Mouse (Mus musculus) kidney, adult 9 months (tissue): ENCODE data around the gene Syne3.

Experiments used
- DNase-seq: peaks from one replicate; pipeline ENCODE4 v3.0.0; 2022

The Syne3 gene

GRCm38 (mm10) chr12:104917927-104918326, 91.7 kb downstream of the Syne3 start:
- no peak for DNase-seq

DNA sequence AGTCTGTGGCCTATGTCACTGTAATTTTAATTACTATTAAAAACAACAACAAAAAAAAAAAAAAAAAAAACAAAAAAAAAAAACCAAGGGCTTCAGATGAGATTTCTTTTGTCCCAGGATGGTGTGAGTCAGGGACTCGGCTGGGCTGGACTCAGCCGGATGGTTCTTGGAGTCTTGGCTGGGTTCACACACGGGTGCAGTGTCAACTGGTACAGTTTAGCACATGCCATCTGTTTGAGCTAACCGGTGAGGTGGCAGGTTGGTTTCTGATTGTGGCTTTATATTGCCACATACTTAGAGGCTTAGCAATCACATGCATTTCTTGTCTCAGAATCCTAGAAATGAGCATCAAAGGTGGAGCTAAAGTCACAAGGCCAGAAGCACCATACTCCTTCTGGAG, 92.3 kb downstream of the Syne3 start:
- no peak for DNase-seq

- no peak for DNase-seq
Observed at GRCm38 (mm10) chr12:104916776-104917175, 92.8 kb downstream of the Syne3 start.

- DNase-seq, result no peak
Observed at GRCm38 (mm10) chr12:104915681-104916080, 93.9 kb downstream of the Syne3 start.

DNA sequence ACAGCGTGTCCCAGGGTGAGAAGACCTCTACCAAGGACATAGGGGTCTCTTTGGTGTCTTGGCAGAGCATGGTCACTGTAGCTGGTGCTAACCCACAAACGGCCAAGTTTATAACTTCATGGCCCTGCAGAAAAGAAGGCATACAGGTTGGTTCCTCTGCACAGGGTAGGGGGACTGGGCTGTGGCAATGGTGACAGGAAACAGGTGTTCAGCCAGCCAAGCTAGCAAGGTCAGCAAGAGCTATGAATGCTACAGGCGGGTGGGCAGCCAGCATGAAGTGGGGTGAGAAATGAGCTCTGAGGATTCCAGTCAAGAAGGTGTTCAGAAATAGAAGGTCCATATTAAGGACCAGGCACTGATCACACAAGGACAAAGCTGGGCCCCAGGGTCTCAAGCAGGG, 96.6 kb downstream of the Syne3 start:
- DNase-seq, result no peak

DNA sequence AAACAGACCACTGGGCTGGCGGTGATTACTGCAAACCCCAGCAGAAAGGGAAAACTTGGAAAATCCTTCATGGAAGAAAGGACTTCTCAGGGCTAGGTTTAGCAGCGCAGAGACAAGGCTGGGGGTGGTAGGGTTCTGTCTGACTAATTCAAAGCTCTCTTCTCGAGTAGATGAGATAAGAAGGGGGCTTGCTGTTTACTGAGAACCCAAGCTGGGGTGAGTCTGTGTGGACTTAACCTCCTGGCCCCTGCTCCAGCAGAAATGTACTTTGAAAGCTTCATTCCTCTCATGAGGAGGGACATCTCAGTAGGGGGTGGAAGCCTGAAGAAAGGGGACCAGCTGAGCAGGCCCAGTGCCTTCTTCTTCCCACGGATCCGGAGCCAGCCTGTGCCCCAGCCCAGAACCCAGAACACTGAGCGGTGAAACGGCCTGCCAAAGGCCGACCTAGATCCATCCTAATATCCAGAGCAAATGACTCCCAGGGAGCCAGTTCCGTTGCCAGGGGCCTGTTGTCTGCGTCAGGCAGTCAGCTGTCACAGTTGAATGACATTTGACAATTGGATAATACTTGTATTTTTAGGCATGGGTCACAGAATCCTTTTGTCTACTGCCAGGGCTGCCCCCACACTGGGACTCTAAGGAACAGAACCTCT, 97.2 kb downstream of the Syne3 start:
- peak; percentile 31 for DNase-seq

DNA sequence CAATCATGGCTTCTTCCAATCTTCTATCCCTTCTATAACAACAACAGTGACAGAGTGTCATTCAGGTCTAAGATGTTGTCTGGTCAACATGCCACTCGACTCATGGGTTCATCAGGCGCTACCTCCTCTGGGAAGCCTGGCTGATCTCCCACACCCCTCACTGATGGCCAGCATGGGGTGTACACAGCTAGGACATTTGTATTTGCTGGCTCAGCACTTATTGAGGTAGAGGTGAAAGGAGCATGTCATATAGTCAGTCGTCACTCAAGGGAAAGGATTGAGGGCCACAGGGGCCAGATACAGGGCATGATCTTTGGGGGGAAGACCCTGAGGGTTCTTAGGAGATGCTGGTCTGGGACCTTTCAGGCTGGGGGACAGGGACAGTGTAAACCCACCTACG, 99.9 kb downstream of the Syne3 start:
- DNase-seq, result no peak

DNA sequence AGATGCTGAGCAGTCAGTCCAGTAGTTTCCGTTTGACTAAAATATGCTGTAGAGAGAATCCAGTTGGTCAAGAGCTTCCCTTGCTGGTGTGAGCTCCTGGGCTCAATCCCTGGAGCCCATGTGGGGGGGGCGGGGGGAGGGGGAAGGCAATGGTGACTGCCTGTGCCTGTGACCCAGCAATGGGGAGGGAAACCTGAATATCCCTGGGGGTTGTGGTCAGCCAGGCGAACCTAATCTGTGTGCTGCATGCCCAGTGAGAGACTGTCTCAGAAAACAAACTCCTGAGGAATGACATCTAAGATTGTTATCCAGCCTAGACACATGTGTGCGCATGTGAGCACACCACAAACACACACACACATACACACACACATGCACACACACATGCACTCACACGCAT, 100.6 kb downstream of the Syne3 start:
- no peak for DNase-seq

DNA sequence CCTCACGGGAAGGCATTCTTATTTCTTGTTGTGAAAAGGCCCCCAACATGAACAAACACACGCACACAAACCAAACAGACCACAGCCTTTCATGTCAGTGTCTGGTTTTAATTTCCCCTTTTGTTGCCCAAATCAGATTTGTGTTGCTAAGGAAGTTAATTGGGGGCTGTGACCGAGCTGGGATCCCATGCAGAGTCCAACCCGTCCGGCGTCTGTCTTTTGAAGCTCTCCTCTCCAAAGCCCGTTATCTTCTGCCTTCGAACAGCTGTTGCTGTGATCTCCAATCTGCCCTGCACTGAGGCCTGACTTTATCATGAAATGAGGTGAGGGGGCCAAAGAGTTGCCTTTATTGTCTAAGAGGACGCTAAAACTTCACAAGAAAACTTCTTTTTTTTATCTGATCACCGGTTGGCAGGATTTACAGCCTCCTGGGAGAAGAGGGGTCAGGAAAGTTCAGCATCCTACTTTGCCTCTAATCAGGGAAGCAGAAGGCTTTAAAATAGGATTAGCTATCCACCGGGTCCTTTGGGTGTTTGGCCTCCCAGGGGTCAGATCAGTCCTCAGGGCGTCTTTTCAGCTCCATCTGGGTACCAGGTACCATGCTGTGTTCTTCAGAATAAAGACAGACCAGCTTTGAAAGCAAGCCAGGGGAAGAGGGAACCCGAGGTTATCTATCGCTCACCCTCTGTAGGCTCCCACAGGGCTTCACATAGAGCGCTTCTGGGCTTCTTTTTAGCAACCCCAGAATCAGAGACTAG, 101.4 kb downstream of the Syne3 start:
- DNase-seq, result no peak

DNA sequence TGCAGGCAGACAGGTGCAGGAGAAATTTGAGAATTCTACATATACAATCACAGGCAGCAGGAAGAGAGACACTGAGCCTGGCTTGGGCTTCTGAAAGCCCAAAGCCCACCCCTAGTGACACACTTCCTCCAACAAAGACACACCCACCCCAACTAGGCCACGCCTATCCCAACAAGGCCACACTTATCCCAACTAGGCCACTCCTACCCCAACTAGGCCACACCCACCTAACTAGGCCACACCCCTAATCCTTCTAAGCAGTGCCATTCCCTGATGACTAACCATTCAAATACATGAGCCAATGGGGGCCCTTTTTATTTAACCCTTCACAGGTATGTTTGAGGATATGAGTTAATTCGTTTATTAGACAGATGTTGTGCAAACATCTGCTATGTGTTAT, 102.5 kb downstream of the Syne3 start:
- no peak for DNase-seq

GRCm38 (mm10) chr12:104904138-104904537, 105.5 kb downstream of the Syne3 start:
- peak; percentile 39 for DNase-seq

- no peak for DNase-seq
Observed at GRCm38 (mm10) chr12:104902392-104903053, 107.1 kb downstream of the Syne3 start.

- DNase-seq, result no peak
Observed at GRCm38 (mm10) chr12:104901320-104901719, 108.3 kb downstream of the Syne3 start.

GRCm38 (mm10) chr12:104899835-104900234, 109.8 kb downstream of the Syne3 start:
- DNase-seq, result peak; percentile 33

- DNase-seq, result peak; percentile 24
Observed at GRCm38 (mm10) chr12:104899161-104899560, 110.4 kb downstream of the Syne3 start.

- DNase-seq, result peak; percentile 76
Observed at GRCm38 (mm10) chr12:104898718-104899117, 110.9 kb downstream of the Syne3 start.

DNA sequence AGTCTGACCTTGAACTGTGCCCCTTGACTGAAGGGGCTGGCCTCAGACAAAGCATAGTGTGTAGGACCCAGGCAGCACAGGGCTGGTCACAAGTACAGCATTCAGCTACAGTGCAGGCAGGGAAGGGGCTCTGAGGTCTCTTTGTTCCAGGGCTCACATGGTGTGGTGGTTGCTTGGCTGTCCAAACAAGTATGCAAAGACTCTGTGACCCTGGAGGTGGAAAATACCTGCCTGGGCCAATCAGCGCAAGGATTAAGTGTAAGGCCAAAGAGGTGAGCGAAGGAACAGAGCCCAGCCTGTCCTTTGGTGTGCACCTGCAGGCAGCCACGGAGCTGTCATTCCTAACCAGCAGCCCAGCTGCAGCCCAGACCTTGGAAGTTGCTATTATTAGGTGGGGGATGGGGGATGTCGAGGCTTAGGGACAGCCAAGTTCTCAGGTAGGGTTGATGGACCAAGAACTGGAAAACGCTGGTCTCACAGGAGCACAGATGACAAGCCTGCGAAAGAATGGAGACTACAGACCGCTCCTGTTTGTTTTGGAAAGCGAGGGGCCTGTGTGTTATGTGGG, 112.5 kb downstream of the Syne3 start:
- peak; percentile 75 for DNase-seq

GRCm38 (mm10) chr12:104896640-104897039, 113.0 kb downstream of the Syne3 start:
- peak; percentile 93 for DNase-seq

DNA sequence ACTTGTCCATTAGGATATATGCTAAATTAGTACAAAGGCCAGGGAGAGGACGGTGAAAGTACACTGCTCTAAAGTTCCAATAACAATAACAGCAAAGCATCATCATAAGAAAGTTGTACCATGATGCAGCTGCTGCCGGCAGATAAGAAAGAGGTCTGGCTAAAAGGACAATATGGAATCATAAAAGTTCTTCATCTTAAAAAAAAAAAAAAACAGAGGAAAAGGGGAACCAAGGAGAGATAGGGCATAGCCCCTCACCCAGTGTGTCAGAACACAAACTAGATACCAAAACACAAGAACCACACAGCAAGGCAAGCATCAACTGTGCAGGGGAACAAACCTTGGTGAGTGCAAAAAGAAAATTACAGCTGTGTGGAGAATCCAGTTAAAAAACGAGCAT, 117.4 kb downstream of the Syne3 start:
- no peak for DNase-seq

DNA sequence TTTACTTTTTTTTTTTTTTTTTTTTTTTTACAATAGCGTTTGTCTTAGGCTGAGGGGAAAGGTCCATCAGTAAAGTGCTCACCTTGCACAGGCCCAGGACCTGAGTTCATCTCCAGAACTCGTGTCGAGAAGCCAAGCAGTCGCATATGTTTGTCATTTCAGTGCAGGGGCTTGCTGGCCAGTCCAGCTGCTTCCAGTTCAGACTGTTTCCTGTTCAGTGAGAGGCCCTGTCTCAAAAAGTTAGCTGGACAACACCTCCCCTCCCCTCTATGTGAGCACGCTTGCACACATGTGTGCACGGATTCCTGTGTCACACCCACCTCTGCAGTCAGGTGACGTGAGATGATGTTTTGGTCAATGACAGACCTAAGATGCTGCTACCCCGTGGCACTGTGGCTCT, 119.5 kb downstream of the Syne3 start:
- no peak for DNase-seq

DNA sequence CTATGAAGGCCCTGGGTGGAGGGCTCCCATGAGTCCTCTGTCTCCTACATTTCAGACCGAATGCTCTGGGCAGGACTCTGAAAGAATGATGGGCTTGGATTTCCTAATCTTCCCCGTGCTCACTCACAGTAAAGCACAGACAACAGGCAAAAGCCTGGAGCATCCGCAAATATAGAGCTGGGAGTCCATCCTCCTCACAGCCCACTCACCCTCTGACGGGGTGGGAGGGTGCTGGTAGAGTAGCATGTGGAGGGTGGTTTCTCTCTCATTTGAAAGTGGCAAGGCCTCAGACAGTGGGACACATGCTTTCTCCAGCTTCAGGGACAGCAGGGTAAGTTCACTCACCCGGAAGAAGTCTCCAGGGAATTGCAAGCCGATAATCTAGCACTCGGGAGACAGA, 123.5 kb downstream of the Syne3 start:
- DNase-seq, result no peak

GRCm38 (mm10) chr12:104882533-104882932, 127.1 kb downstream of the Syne3 start:
- no peak for DNase-seq

DNA sequence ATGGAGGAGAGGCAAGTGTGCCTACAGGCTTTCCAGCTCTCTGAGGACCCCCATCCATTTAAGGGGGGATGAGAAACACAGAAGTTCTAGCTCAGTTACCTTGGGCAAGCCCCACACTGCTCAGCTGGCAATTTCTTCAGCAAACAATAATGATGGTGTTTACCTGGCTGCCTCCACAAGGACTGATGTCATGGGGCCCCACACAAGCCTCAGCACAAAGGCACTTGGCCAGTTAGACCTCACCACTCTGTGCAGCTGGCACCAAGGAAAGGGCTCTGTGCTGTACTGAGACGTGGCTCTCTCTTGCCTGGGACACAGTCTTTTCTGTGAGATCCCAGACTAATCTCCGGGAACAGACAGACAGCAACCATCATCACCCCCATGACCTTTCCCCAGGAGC, 127.5 kb downstream of the Syne3 start:
- no peak for DNase-seq
